ENCODE assay signal across 8 mouse cellular contexts in the genomic region with DNA sequence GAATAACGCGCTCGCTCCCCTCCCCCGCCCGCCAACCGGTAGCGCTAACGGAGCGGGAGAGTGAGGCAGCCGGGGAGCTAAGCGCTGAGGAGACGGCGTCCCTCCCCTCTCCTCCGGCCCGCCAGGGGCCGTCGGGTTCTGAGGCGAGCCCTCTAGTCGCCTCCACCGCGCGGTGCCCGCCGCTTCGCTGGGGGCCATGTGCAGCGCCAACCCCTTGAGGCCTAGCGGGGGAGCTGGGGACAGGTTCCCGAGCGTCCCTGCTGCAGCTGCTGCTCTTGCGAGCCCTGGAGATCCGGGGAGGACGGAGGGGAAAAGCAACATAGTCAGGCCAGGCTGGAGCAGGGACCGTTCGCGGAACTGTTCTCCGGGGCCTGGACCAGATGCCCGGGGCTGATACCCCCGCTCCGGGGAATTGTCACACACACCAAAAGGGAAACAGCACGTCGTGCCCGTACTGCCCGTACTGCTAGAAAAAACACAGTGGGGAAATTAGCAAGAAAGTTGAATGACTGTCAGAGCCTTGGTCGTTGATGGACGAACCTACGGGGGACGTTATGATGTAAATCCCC. TPM values are rescaled to one million over a fixed set of nuclear protein-coding genes. Genes with fewer than 3 reads are reported as not detected.
DNase-seq lines count a peak whose midpoint lies in the region; ATAC-seq and TF ChIP-seq lines count a peak whose summit lies in the region.

No protein-coding gene starts in this region.

- DNase-seq in left cerebral cortex, adult 2 months (ENCODE audit: extremely low spot score in 1 of 2, low spot score in 2 of 2): no peak
- no peak for DNase-seq in left cerebral cortex, postnatal 25 days (ENCODE audit: low spot score in 2 of 2)
- DNase-seq in brain, embryonic 18.5 days (ENCODE audit: low read depth, low spot score): peak; percentile 20
- DNase-seq in forebrain, postnatal 0 days: no peak
- no peak for DNase-seq in urinary bladder, postnatal 25 days (ENCODE audit: low spot score)
- DNase-seq in left cerebral cortex, postnatal 4 days: no peak
- DNase-seq in left cerebral cortex, postnatal 36 days (ENCODE audit: low spot score in 2 of 2): no peak

- no peaks in the 10 kb centered on the region for H3K9me3 ChIP-seq in forebrain, postnatal 0 days (ENCODE audit: low read length)

- no peaks in the 10 kb centered on the region for H3K36me3 ChIP-seq in forebrain, postnatal 0 days (ENCODE audit: insufficient read depth)
- no peaks in the 10 kb centered on the region for H3K36me3 ChIP-seq in macrophage (ENCODE audit: inconsistent target)

- H3K4me2 ChIP-seq in forebrain, postnatal 0 days (ENCODE audit: low read depth): peak overlapping the region; percentile 62

- no peaks in the 10 kb centered on the region for H3K27me3 ChIP-seq in forebrain, postnatal 0 days (ENCODE audit: insufficient read depth, low read length)

- H3K4me1 ChIP-seq in forebrain, postnatal 0 days (ENCODE audit: insufficient read depth): peaks cover 7% of the 10 kb centered on the region

- peak overlapping the region; percentile 90 for H3K27ac ChIP-seq in left cerebral cortex, adult 2 months
- peak overlapping the region; percentile 95 for H3K27ac ChIP-seq in forebrain, postnatal 0 days (ENCODE audit: low read depth, low read length)
- peak overlapping the region; percentile 59 for H3K27ac ChIP-seq in macrophage

- peak; percentile 36 for ATAC-seq in forebrain, postnatal 0 days

- H3K79me2 ChIP-seq in macrophage (ENCODE audit: inconsistent target): peaks cover 50% of the 10 kb centered on the region

- no peak; the same call in 1 of the 2 replicates for TF ChIP-seq CTCF in left cerebral cortex, adult 2 months (IDR thresholded peaks at IDR 0.05)
- peak; percentile 43; the same call in 1 of the 2 replicates for TF ChIP-seq CTCF in forebrain, postnatal 0 days (IDR thresholded peaks at IDR 0.05; ENCODE audit: low read depth)

- intact Hi-C loops in left cerebral cortex, adult 2 months (cut with DNase I): loop anchor here (5.0 kb wide), 2 partner anchors 314 to 331 kb away; partner anchors contain the start of genes Ccnt2 and Dars
- intact Hi-C loops in left cerebral cortex, postnatal 25 days (cut with DNase I): no loop called here
- intact Hi-C loops in left cerebral cortex, postnatal 4 days (cut with DNase I): no loop called here
- intact Hi-C loops in left cerebral cortex, postnatal 36 days (cut with DNase I): loop anchor here (10.0 kb wide), 1 partner anchor 329 kb away; the partner anchor contains the start of gene Ccnt2

- peak overlapping the region; percentile 85 for H3K4me3 ChIP-seq in left cerebral cortex, adult 2 months
- peak overlapping the region; percentile 71 for H3K4me3 ChIP-seq in forebrain, postnatal 0 days (ENCODE audit: low read depth, low read length)
- peak overlapping the region; percentile 69 for H3K4me3 ChIP-seq in macrophage (ENCODE audit: inconsistent target)

- peak overlapping the region; percentile 82 for H3K9ac ChIP-seq in forebrain, postnatal 0 days

- under 1% methylated on average over 44 of the region's 47 CpGs for WGBS in forebrain, postnatal 0 days
- WGBS in macrophage (ENCODE audit: missing documents): 1% methylated on average over 46 of the region's 47 CpGs

RNA-seq across cellular contexts. Expression of gene R3hdm1, which starts 0.5 kb away (rescaled TPM):
- total RNA-seq in left cerebral cortex, adult 2 months (2021): 100 to 1,000 TPM; 505 to 574 TPM
- 100 to 1,000 TPM; 501 to 534 TPM for total RNA-seq in left cerebral cortex, postnatal 25 days (2021)
- 61.5 and 67.8 TPM in 2 replicates for total RNA-seq in forebrain, postnatal 0 days (2014; rRNA removed)
- polyA plus RNA-seq in forebrain, postnatal 0 days (2015; fragmentation: Nextera tagmentation; extraction: Ambion mirVana): 69.5 and 86.6 TPM in 2 replicates
- 100 to 1,000 TPM in 23 of 26 experiments, 10 to 100 TPM in 3; 70.9 to 436 (median 258) TPM for total RNA-seq in macrophage (2018; cell fraction: chromatin; rRNA removed)
- total RNA-seq in macrophage (2018; cell fraction: cytosol; rRNA removed): 10 to 100 TPM; 42.6 to 80.6 (median 54.7) TPM
- total RNA-seq in macrophage (2018; cell fraction: nucleus; rRNA removed): 100 to 1,000 TPM in 18 of 26 experiments, 10 to 100 TPM in 8; 51.2 to 648 (median 135) TPM
- polyA plus RNA-seq in macrophage (2018): 43.5 to 128 TPM (median 109 TPM) in 3 replicates
- 100 to 1,000 TPM; 209 to 228 TPM for total RNA-seq in left cerebral cortex, postnatal 4 days (2021)
- 100 to 1,000 TPM; 419 to 573 TPM for total RNA-seq in left cerebral cortex, postnatal 36 days (2021)

RNA-seq across cellular contexts. Expression of gene Zranb3, which starts 0.8 kb away (rescaled TPM):
- total RNA-seq in left cerebral cortex, adult 2 months (2021): 1 to 10 TPM; 6.8 to 7.8 TPM
- 1 to 10 TPM; 6.3 to 6.7 TPM for total RNA-seq in left cerebral cortex, postnatal 25 days (2021)
- 4.1 and 4.8 TPM in 2 replicates for total RNA-seq in forebrain, postnatal 0 days (2014; rRNA removed)
- polyA plus RNA-seq in forebrain, postnatal 0 days (2015; fragmentation: Nextera tagmentation; extraction: Ambion mirVana): 2.3 and 2.7 TPM in 2 replicates
- total RNA-seq in macrophage (2018; cell fraction: chromatin; rRNA removed): 10 to 100 TPM in 17 of 26 experiments, 1 to 10 TPM in 9; 2.8 to 62.1 (median 13.5) TPM
- total RNA-seq in macrophage (2018; cell fraction: cytosol; rRNA removed): 1 to 10 TPM; 2.0 to 9.7 (median 3.9) TPM
- 100 to 1,000 TPM in 1 of 26 experiments, 10 to 100 TPM in 11, 1 to 10 TPM in 14; 1.9 to 118 (median 8.2) TPM for total RNA-seq in macrophage (2018; cell fraction: nucleus; rRNA removed)
- polyA plus RNA-seq in macrophage (2018): 3.8 to 38.9 TPM (median 8.1 TPM) in 3 replicates
- total RNA-seq in left cerebral cortex, postnatal 4 days (2021): 10 to 100 TPM in 1 of 2 experiments, 1 to 10 TPM in 1; 8.4 to 11.0 TPM
- total RNA-seq in left cerebral cortex, postnatal 36 days (2021): 1 to 10 TPM; 6.9 to 7.6 TPM

Comparison
In these comparisons a context has a peak if more than half of its experiments do, and no peak if none do; other contexts are left out.
1. intact Hi-C loops: an anchor here in left cerebral cortex, adult 2 months (5.0 kb wide) and left cerebral cortex, postnatal 36 days (10.0 kb wide); none called in left cerebral cortex, postnatal 25 days and left cerebral cortex, postnatal 4 days.